Mouse (Mus musculus) central nervous system, embryonic 18 days (tissue): Measurements from ENCODE around the gene Ppp2r3d. TPM values are rescaled to one million over a fixed set of nuclear protein-coding genes. Genes with fewer than 3 reads are reported as not detected.

Source experiments
- polyA plus RNA-seq: library from polyadenylated mRNA; depleted of rRNA; stranded (reverse); fragments of >200 nt; gene quantifications from 2 replicates; pipeline ENCODE4 v1.2.3, GENCODE M21; 2012; rRNA removed

Ppp2r3d gene
- 205 and 209 TPM in 2 replicates for polyA plus RNA-seq

GRCm38 (mm10) chr9:124476096-124476902 is at the start of gene Ppp2r3d:
Gene Ppp2r3d, minus strand, starts transcription at chr9:124476898.

DNA sequence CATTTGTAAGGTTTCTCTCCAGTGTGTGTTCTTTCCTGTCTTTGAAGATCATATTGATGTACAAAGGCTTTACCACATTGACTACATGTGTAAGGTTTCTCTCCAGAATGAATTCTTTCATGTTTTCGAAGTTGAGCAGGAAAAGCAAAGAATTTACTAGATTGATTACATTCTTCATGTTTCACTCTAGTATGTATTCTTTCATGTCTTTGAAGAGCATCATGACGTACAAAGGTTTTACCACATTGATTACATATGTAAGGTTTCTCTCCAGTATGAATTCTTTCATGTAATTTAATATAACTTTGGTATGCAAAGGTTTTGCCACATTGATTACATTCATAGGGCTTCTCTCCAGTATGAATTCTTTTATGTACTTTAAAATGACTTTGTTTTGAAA is 17.0 kb upstream of the Ppp2r3d start, which contains the start of gene Gm21836:
TSS of gene Gm21836 (minus strand) at position 101 of the 400 bp plus-strand sequence.

Other genes starting within 250 kb of the Ppp2r3d start
- 13.8 and 16.0 TPM in 2 replicates for gene 2010315B03Rik, start 164.2 kb downstream of the Ppp2r3d start, polyA plus RNA-seq
- not detected in 2 replicates for gene Gm21836, start 16.9 kb upstream of the Ppp2r3d start, polyA plus RNA-seq